Mouse (Mus musculus): ENCODE data around the gene Cd63.

The Cd63 gene

GRCm38 (mm10) chr10:128902409-128902988 lies 1.7 kb downstream of the Cd63 start:
- no peak for ATAC-seq (ENCODE audit: insufficient number of reproducible peaks, low FRiP score, low TSS enrichment)

- no peak for ATAC-seq (ENCODE audit: insufficient number of reproducible peaks, low FRiP score, low TSS enrichment)
Measured at GRCm38 (mm10) chr10:128904812-128905211, 4.0 kb downstream of the Cd63 start.

- no peak for ATAC-seq (ENCODE audit: insufficient number of reproducible peaks, low FRiP score, low TSS enrichment)
Measured at GRCm38 (mm10) chr10:128908778-128909448, 8.1 kb downstream of the Cd63 start.

- no peak; the same call in 1 of the 2 replicates for ATAC-seq (ENCODE audit: insufficient number of reproducible peaks, low FRiP score, low TSS enrichment)
Measured at GRCm38 (mm10) chr10:128909567-128910028, 8.8 kb downstream of the Cd63 start.

- no peak for ATAC-seq (ENCODE audit: insufficient number of reproducible peaks, low FRiP score, low TSS enrichment)
Measured at GRCm38 (mm10) chr10:128910066-128910841, 9.5 kb downstream of the Cd63 start.

- no peak for ATAC-seq (ENCODE audit: insufficient number of reproducible peaks, low FRiP score, low TSS enrichment)
Measured at GRCm38 (mm10) chr10:128911430-128911829, 10.6 kb downstream of the Cd63 start.

- ATAC-seq (ENCODE audit: insufficient number of reproducible peaks, low FRiP score, low TSS enrichment): no peak
Measured at GRCm38 (mm10) chr10:128912268-128912667, 11.5 kb downstream of the Cd63 start.

GRCm38 (mm10) chr10:128912791-128913190 lies 12.0 kb downstream of the Cd63 start:
- ATAC-seq (ENCODE audit: insufficient number of reproducible peaks, low FRiP score, low TSS enrichment): no peak

GRCm38 (mm10) chr10:128913219-128913618 lies 12.4 kb downstream of the Cd63 start:
- peak; percentile 56 for ATAC-seq (ENCODE audit: insufficient number of reproducible peaks, low FRiP score, low TSS enrichment)

- ATAC-seq (ENCODE audit: insufficient number of reproducible peaks, low FRiP score, low TSS enrichment): no peak
Measured at GRCm38 (mm10) chr10:128913696-128914095, 12.9 kb downstream of the Cd63 start.

- no peak for ATAC-seq (ENCODE audit: insufficient number of reproducible peaks, low FRiP score, low TSS enrichment)
Measured at GRCm38 (mm10) chr10:128915550-128915949, 14.8 kb downstream of the Cd63 start.

GRCm38 (mm10) chr10:128916665-128917064 lies 15.9 kb downstream of the Cd63 start:
- ATAC-seq (ENCODE audit: insufficient number of reproducible peaks, low FRiP score, low TSS enrichment): no peak

GRCm38 (mm10) chr10:128917400-128917799 lies 16.6 kb downstream of the Cd63 start:
- ATAC-seq (ENCODE audit: insufficient number of reproducible peaks, low FRiP score, low TSS enrichment): no peak

GRCm38 (mm10) chr10:128918246-128918645 lies 17.5 kb downstream of the Cd63 start:
- ATAC-seq (ENCODE audit: insufficient number of reproducible peaks, low FRiP score, low TSS enrichment): peak; percentile 59

GRCm38 (mm10) chr10:128919203-128919631 lies 18.4 kb downstream of the Cd63 start:
- no peak for ATAC-seq (ENCODE audit: insufficient number of reproducible peaks, low FRiP score, low TSS enrichment)

- ATAC-seq (ENCODE audit: insufficient number of reproducible peaks, low FRiP score, low TSS enrichment): no peak
Measured at GRCm38 (mm10) chr10:128919966-128920365, 19.2 kb downstream of the Cd63 start.

GRCm38 (mm10) chr10:128920736-128921161 lies 20.0 kb downstream of the Cd63 start:
- no peak for ATAC-seq (ENCODE audit: insufficient number of reproducible peaks, low FRiP score, low TSS enrichment)

- no peak for ATAC-seq (ENCODE audit: insufficient number of reproducible peaks, low FRiP score, low TSS enrichment)
Measured at GRCm38 (mm10) chr10:128921251-128921650, 20.5 kb downstream of the Cd63 start.

- no peak for ATAC-seq (ENCODE audit: insufficient number of reproducible peaks, low FRiP score, low TSS enrichment)
Measured at GRCm38 (mm10) chr10:128921883-128922821, 21.4 kb downstream of the Cd63 start.

GRCm38 (mm10) chr10:128922822-128923012 lies 21.9 kb downstream of the Cd63 start, which contains the start of gene Rdh5:
Rdh5 (minus strand) TSS chr10:128922888.
- ATAC-seq (ENCODE audit: insufficient number of reproducible peaks, low FRiP score, low TSS enrichment): no peak

All from cerebellum, adult (tissue).